Mouse (Mus musculus) forebrain, postnatal 0 days (tissue): Measurements from ENCODE around the gene Gm21992. TPM values are rescaled to one million over a fixed set of nuclear protein-coding genes. Genes with fewer than 3 reads are reported as not detected.
A peak's percentile ranks its signal among the peaks of the same experiment; 100 is the strongest.
"Not testable (repeated sequence)": the region's sequence is repeated elsewhere in the genome, so short reads cannot be mapped to it uniquely, and the experiment has no call there.

ENCODE experiments used
- ATAC-seq: fragments of 200-750 bp; cut with Nextera tagmentation; 2 replicates; pipeline ENCODE4 v1.8.0; 2017; ENCODE audit warnings: mild to moderate bottlenecking, moderate library complexity
- DNase-seq: peaks from one replicate; pipeline ENCODE4 v3.0.0-alpha.2; 2015
- H3K27ac ChIP-seq: fragments of 300-500 bp; sonication (generic); 2 replicates; pipeline ENCODE4 v1.5.1; 2014; ENCODE audit warnings: low read depth, mild to moderate bottlenecking, antibody characterized with exemption, low read length, moderate library complexity, mixed read lengths
- H3K27me3 ChIP-seq: fragments of 300-500 bp; sonication (generic); 2 replicates; pipeline ENCODE4 v1.6.1; 2014; ENCODE audit warnings: mild to moderate bottlenecking, low read length, mixed read lengths; ENCODE audit not compliant: insufficient read depth
- H3K36me3 ChIP-seq: fragments of 300-500 bp; sonication (generic); 2 replicates; pipeline ENCODE4 v1.6.1; 2014; ENCODE audit warnings: mild to moderate bottlenecking, moderate library complexity; ENCODE audit not compliant: insufficient read depth
- H3K4me1 ChIP-seq: fragments of 300-500 bp; sonication (generic); 2 replicates; pipeline ENCODE4 v1.6.1; 2014; ENCODE audit warnings: antibody characterized with exemption; ENCODE audit not compliant: insufficient read depth
- H3K4me2 ChIP-seq: fragments of 300-500 bp; sonication (generic); 2 replicates; pipeline ENCODE4 v1.6.1; 2014; ENCODE audit warnings: low read depth, mild to moderate bottlenecking, moderate library complexity
- H3K4me3 ChIP-seq: fragments of 300-500 bp; sonication (generic); 2 replicates; pipeline ENCODE4 v1.5.1; 2014; ENCODE audit warnings: low read depth, low read length, mixed read lengths
- H3K9ac ChIP-seq: fragments of 300-500 bp; sonication (generic); 2 replicates; pipeline ENCODE4 v1.6.1; 2014; ENCODE audit warnings: mild to moderate bottlenecking
- H3K9me3 ChIP-seq: fragments of 300-500 bp; sonication (generic); 2 replicates; pipeline ENCODE4 v1.6.1; 2016; ENCODE audit warnings: low read length
- CTCF ChIP-seq: sonication (generic); IDR thresholded peaks from 2 replicates; pipeline ENCODE4 v1.5.1; 2016; ENCODE audit warnings: antibody characterized with exemption, control low read depth, low read depth
- WGBS: fragments of 180-500 bp; shearing (Covaris S2); extraction: QIAGEN DNeasy Blood & Tissue Kit; methylation state at CpG from one replicate; pipeline ENCODE4 v1.1.7; 2014; 5-methylcytosine and 5-hydroxymethylcytosine counted together
- polyA plus RNA-seq: library from polyadenylated mRNA; unstranded; fragments of >200 nt; fragmentation: Nextera tagmentation; extraction: Ambion mirVana; gene quantifications from 2 replicates; pipeline ENCODE4 v1.2.1, GENCODE M21; 2015
- total RNA-seq: library from RNA; depleted of rRNA; stranded (reverse); fragments of >200 nt; gene quantifications from 2 replicates; pipeline ENCODE4 v1.2.3, GENCODE M21; 2014

Gm21992 gene
- total and polyA plus RNA-seq, 2 experiments from 2014 or later, result 15.0 to 20.4 TPM

DNA sequence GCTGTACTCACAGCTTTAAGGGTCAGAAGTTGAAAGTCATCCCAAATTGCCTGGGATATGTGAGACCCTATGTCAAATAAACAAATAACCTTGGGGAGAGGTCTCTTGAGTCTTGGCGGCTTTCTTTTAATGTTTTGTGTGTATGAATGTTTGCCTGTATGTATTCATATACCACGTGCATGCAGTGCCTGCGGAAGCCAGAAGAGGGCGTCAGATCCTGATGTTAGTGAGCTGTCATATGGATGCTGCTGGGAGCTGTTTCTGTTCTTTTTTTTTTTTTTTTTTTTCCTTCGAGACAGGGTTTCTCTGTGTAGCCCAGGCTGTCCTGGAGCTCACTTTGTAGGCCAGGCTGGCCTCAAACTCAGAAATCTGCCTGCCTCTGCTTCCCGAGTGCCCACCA is 1.6 kb upstream of the Gm21992 start:
- no peak overlapping the region for H3K4me3 ChIP-seq
- no peak overlapping the region for H3K9ac ChIP-seq
- no peak overlapping the region for H3K4me2 ChIP-seq
- no peaks in the 10 kb centered on the region for H3K27me3 ChIP-seq
- H3K27ac ChIP-seq, result no peak overlapping the region
- ATAC-seq (no peak), DNase-seq (peak; percentile 16)
- no peaks in the 10 kb centered on the region for H3K36me3 ChIP-seq
- peaks cover 17% of the 10 kb centered on the region for H3K4me1 ChIP-seq
- no peaks in the 10 kb centered on the region for H3K9me3 ChIP-seq
- TF ChIP-seq CTCF, result peak; percentile 37; the same call in 1 of the 2 replicates
- WGBS, result 81% methylated on average over 6 of the region's 6 CpGs

DNA sequence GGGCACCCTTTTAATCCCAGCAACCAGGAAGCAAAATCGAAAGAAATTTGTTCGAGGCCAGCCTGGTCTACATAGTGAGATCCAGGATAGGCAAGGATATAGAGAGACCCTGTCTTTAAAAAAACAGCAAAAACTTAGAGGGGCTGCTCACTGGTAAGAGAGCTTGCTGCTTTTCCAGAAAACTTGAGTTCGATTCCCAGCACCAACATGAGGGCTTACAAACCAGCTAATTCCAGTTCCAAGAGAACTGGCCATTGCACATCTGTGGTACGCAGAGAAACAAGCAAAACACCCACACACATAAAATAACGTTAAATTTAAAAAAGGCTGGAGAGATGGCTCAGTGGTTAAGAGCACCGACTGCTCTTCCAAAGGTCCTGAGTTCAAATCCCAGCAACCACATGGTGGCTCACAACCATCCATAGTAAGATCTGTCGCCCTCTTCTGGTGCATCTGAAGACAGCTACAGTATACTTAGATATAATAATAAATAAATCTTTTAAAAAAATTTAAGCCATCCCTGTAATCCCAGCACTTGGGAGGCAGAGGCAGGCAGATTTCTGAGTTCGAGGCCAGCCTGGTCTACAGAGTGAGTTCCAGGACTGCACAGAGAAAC is 1.0 kb upstream of the Gm21992 start:
- ATAC-seq, result not testable (repeated sequence)
- H3K9ac ChIP-seq, result peak overlapping the region; percentile 76; the same call in 1 of the 2 replicates
- WGBS, result 83% methylated on average over 8 of the region's 8 CpGs

DNA sequence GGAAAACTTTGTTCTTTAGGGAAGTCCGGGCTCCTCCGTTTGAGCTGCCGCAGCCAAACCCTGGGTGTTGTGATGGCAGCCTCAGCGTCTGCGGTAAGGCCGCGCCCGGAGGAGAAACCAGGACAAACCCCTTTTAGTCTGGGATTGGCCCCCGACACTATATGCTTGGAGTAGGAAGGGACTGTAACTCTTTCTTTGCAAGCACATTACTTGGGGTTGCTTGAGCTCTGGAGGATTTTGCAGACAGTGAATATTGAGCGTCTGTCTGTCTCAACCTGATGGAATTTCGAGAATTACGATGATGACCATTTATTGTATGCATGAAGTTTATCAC is 464 bp upstream of the Gm21992 start:
- Histone ChIP-seq H3K4me1 (peaks cover 17% of the 10 kb centered on the region), H3K36me3 (no peaks in the 10 kb centered on the region), H3K27ac (peak overlapping the region; percentile 93), H3K4me2 (peak overlapping the region; percentile 79), H3K9me3 (no peaks in the 10 kb centered on the region), H3K27me3 (no peaks in the 10 kb centered on the region), H3K9ac (peak overlapping the region; percentile 76), H3K4me3 (peak overlapping the region; percentile 75)
- DNase-seq, result no peak
- peak; percentile 32; the same call in 1 of the 2 replicates for ATAC-seq
- WGBS, result 3% methylated on average over 12 of the region's 12 CpGs
- TF ChIP-seq CTCF, result no peak

More for the DNA sequence above, 1.0 kb upstream of the Gm21992 start:
- Histone ChIP-seq H3K4me2 (peak overlapping the region; percentile 79), H3K4me3 (peak overlapping the region; percentile 75), H3K4me1 (peaks cover 17% of the 10 kb centered on the region), H3K27ac (peak overlapping the region; percentile 93)
- H3K9me3 ChIP-seq, H3K36me3 ChIP-seq, H3K27me3 ChIP-seq: not testable (repeated sequence)
- DNase-seq, result peak; percentile 3
- TF ChIP-seq CTCF, result 0 out of 2 replicates have a peak, but pooled peaks have one; percentile 23

DNA sequence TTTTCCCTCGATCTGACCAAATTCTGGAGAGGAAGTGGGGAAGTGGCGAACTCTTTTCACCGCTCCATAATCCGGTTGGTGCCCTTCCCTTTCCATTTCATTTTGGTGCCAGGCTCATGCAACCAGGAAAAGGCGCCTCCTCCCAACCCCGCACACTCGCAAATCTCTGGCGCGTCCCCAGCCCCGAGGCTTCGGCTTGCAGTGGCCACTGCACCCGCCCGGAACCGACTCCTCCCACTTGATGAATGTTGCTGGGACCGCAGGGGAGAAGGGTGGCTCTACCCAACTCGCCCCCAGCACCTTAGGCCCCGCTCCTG is 708 bp downstream of the Gm21992 start:
- DNase-seq, result no peak
- Histone ChIP-seq H3K4me3 (peak overlapping the region; percentile 75), H3K9ac (peak overlapping the region; percentile 81), H3K27me3 (no peaks in the 10 kb centered on the region), H3K9me3 (no peaks in the 10 kb centered on the region), H3K27ac (peak overlapping the region; percentile 93), H3K4me2 (peak overlapping the region; percentile 79), H3K4me1 (peaks cover 17% of the 10 kb centered on the region), H3K36me3 (no peaks in the 10 kb centered on the region)
- ATAC-seq, result no peak
- TF ChIP-seq CTCF, result no peak
- WGBS, result under 1% methylated on average over 16 of the region's 17 CpGs

DNA sequence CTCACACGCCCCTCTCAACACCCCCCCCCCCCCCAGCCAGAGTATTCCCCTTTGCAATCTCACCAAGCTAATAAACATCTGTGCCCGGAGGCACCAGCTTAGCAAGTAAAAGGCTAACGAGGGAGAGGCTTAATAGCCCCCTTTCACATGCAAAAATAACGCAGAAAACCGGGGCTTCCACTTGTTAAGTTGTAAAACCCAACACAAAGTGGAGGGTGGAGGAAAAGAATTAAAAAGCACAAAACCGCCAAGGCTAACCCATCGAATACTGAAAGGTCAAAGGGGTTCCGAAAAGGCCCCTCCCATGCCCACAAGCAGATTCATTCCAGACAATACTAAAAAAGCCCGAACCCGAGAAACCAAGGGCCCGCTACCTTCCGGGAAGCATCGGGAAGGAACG is 1.1 kb downstream of the Gm21992 start:
- Histone ChIP-seq H3K4me1 (peaks cover 17% of the 10 kb centered on the region), H3K27ac (peak overlapping the region; percentile 93; the same call in 1 of the 2 replicates), H3K27me3 (no peaks in the 10 kb centered on the region), H3K9ac (peak overlapping the region; percentile 81), H3K36me3 (no peaks in the 10 kb centered on the region), H3K4me3 (peak overlapping the region; percentile 75), H3K9me3 (no peaks in the 10 kb centered on the region), H3K4me2 (peak overlapping the region; percentile 79)
- DNase-seq (no peak), ATAC-seq (no peak)
- no peak for TF ChIP-seq CTCF
- WGBS, result under 1% methylated on average over 14 of the region's 14 CpGs

DNA sequence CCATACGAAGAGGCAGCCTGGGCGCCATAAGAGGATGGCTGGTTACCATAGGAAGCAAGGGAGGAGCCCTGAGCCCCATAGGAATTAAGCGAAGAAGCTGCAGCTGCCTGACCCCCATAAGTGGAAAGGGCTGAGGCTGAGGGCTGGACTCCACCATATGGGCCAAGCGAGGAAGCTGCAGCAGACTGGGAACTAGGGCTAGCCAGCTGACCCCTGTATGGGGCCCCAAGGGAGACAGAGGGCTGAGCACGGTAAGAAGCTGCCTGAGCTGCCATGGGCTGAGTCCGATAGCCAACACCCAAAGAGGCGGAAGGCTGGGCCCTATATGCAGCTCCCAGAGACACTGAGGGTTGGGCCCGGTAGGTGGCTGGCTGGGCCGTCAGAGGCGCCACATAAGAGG is 8.1 kb downstream of the Gm21992 start:
- no peaks in the 10 kb centered on the region for H3K4me1 ChIP-seq
- no peak for DNase-seq

DNA sequence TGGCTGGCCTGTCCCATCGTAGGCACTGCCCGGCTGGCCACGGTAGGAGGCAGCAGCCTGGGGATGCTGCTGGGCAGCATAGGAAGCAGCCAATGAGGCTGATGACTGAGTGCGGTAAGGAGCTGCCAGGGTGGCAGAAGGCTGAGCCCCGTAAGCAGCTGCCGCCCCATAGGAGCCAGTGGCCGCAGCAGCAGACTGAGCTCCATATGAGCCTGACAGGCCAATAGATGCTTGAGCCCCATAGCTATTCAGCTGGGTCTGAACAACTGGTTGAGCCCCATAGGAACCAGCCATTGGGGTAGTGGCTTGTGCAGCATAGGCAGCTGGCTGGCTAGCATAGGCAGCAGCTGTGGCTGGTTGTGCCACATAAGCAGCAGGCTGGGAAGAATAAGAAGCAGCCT is 8.7 kb downstream of the Gm21992 start:
- DNase-seq (no peak), ATAC-seq (peak; percentile 20; the same call in 1 of the 2 replicates)
- Histone ChIP-seq H3K9ac (no peak overlapping the region), H3K27me3 (no peaks in the 10 kb centered on the region), H3K36me3 (peaks cover 41% of the 10 kb centered on the region), H3K4me2 (no peak overlapping the region), H3K27ac (no peak overlapping the region), H3K4me3 (no peak overlapping the region), H3K4me1 (no peaks in the 10 kb centered on the region), H3K9me3 (no peaks in the 10 kb centered on the region)
- TF ChIP-seq CTCF, result no peak
- WGBS, result 92% methylated on average over 7 of the region's 7 CpGs

More for the DNA sequence above, 8.1 kb downstream of the Gm21992 start:
- no peak overlapping the region for H3K4me3 ChIP-seq
- H3K27ac ChIP-seq, result no peak overlapping the region
- no peak overlapping the region for H3K4me2 ChIP-seq
- TF ChIP-seq CTCF, result no peak
- 88% methylated on average over 10 of the region's 10 CpGs for WGBS
- H3K9me3 ChIP-seq, result no peaks in the 10 kb centered on the region
- H3K36me3 ChIP-seq, result peaks cover 41% of the 10 kb centered on the region
- no peaks in the 10 kb centered on the region for H3K27me3 ChIP-seq
- H3K9ac ChIP-seq, result no peak overlapping the region
- ATAC-seq, result no peak
